Mouse (Mus musculus): ENCODE measurements around the gene Nsrp1. TPM values are rescaled to one million over a fixed set of nuclear protein-coding genes. Genes with fewer than 3 reads are reported as not detected.
A peak's percentile ranks its signal among the peaks of the same experiment; 100 is the strongest.
"Not testable (repeated sequence)": the region's sequence is repeated elsewhere in the genome, so short reads cannot be mapped to it uniquely, and the experiment has no call there.

Nsrp1 gene
- total RNA-seq (2021): 10 to 100 TPM; 17.3 to 18.4 TPM

DNA sequence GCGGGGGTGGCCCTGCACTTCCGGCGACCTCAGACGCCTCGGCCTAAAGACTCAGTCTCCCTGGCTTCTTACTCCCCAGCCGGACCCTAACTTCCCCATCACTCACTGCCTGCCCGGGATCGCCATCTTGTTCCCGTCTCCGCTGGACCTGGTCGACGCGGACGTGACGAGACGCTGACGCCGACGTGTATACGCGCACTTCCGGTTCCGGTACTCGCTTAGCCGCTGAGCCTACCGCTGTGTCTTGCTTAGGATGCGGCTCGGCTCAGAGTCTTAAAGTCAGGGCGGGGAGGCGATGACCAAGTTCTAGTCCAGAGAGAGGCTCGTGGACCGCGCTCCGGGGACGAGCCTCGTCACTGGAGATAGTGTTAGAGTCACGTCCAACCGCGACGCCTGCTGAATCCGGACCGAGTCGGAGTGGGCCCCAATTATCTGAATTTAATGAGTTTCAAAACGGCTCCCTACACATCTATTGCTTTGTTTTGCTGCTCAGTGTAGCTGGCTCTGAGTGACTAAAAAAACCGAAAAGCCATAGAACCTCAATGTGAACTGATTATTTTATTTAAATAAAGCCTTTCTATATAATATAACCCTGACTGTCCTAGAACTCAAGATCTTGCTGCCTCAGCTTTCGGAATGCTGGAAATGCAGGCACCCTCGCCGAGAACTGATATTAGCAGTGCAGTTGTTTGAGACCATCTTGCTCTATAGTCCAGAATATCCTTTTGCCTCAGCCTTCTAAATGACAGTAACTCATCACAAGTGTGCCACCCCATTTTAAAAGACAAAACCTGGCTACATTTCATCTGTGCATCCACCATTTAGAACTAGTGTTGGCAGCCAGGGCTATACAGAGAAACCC lies at the start of gene Nsrp1:
Gene Nsrp1, minus strand, starts transcription at position 163 of the 862 bp plus-strand sequence.
- intact Hi-C loops (cut with DNase I): no loop called here
- peak; percentile 94 to 96 for DNase-seq

DNA sequence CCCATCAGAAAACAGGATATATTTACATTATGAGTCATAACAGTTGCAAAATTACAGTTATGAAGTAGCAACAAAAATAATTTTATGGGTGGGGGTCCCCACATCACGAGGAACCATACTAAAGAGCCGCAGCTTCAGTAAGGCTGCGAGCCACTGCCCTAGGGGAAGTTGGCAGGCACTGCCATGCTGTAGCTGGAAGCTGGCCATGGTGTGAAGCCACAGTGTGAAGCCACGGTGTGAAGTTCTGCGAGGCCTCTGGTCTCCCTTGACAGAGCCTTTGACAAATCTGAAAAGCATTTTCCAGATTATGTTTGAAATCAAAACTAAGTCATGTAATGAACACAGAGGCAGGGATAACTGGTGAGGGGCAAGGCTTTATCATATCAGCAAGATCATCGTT lies 32.9 kb upstream of the Nsrp1 start:
- DNase-seq: no peak
- intact Hi-C loops (cut with DNase I): no loop called here

DNA sequence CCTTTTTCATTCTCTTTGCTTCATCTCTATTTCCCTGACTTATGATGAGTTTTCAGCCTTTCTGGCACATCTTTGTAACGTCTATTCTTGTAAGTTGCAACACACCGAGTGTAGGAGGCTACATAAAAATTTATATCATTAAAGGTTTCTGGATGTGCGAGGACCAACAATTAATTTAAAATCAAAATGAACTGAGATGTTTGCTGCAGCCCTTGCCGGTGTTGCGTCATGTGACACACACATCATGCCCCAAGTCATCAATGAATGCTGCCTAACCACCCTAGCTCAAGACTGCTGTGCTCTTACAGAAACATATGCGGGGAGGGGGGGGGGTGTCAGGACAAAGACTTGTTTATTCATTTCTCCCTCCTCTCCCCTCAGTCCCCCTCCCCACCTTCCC lies 30.2 kb upstream of the Nsrp1 start:
- no peak for DNase-seq
- intact Hi-C loops (cut with DNase I): no loop called here

DNA sequence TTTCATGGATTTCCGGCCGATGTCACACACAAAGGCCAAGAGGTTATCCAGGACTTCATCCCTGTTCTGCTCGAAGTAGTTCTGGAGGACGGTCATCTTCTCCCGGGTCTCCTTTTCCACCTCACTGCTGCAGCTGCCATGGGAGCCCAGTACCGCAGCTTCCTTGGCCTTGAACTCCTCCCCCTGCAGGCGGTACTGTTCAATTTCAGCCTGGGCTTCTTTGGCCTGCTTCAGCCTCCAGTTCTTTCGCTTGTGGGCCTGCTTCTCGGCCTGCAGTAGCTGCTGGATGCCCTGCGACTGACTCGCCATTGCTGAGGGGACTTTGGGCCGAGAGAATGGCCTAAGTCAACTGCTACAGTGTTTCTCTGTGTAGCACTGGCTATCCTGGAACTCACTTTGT lies 29.6 kb upstream of the Nsrp1 start:
- DNase-seq; intact Hi-C loops (cut with DNase I): not testable (repeated sequence)

DNA sequence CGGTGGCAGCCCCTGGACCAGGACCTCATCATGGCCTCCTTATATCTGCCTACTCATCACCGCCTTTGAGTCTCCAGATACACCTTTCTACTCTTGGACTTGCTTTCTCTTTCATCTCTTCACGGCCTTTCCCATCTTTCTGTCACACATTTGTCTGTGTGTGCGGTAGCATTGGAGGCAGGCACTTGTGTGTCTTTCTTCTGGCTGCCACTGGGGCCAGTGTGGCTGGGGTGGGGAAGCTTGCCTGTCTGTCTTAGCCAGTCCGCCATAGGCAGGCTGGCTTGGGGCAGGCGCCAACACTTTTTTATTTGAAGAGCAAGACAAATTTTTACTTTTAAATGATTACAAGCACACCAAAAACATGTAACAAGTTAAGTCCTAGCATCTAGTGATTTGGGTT lies 28.7 kb upstream of the Nsrp1 start:
- DNase-seq: no peak
- intact Hi-C loops (cut with DNase I): no loop called here

DNA sequence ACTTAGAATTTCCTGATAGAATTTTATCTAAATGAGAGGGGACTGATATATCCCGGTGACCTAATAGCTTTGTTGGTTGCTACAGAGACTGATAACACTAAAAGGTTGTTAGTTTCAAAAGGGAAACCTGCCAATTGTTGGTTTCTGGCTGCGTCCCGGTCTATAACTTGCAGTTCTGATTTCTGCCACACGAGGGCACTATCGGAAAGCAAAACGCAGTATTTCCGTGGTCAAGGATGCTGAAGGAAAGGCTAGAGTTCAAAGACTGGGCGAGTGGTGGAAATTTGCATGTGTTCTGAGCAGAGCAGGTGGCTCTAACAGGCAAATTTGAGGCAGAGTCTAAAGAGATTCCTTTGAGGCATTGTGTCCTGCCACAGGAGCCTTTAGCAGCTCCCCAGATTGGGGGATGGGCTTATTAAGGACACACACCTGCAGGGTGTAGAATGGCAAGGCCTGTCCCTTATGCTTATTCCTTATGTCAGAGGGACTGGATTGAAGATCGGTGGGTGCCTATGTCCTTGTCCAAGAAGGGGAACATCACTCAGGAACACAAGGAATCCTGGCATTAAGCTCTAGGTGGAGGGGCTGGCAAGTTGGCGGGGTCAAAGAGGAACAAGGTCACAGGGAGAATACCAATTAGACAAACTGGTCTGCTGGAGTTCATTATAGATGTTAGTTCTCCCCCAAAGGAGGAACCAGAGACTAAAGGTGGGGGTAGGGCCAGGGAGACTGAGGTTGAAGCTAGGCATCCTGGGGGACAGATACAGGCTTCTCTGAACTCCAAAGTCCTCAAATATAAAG lies 22.1 kb upstream of the Nsrp1 start:
- peak; percentile 86 to 92 for DNase-seq
- intact Hi-C loops (cut with DNase I): loop anchor here (1.0 to 5.0 kb wide), 4 partner anchors 114 to 532 kb away; no protein-coding TSS in a partner anchor

DNA sequence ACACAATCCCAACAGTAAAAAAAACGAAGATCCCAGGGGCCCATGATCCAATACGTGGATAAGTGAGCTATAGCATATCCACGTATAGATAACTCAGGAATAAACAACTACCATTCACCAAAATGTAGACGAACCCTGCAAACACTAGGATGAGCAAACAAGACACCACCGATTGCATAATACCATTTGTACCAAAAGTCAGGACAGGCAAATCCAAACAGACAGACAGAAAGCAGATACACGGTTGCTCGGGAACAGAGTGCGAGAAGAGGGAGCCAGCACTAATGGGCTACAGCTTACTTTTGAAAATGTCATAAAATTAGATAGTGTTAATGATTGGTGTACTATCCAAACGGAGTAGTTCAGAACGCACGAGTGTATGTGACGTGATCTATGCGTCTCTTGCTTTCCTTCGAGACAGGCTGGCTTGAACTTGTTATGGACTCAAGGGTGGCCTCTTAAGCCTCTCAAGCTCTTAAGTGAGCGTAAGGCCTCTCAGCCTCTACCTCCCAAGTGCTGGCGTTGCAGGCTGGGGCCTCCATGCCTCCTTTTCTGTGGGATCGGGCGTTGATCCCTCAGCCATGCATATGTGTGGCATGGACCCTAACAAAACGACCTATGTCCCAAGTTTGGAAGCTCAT lies 20.2 kb upstream of the Nsrp1 start:
- no peak for DNase-seq
- intact Hi-C loops (cut with DNase I): no loop called here

GRCm38 (mm10) chr11:77096991-77097390 lies 18.8 kb upstream of the Nsrp1 start:
- peak; percentile 19 to 41 for DNase-seq
- intact Hi-C loops (cut with DNase I): no loop called here

- intact Hi-C loops (cut with DNase I): no loop called here
- DNase-seq: peak in 1 of 2 experiments; percentile 19
Measured at GRCm38 (mm10) chr11:77096581-77096980, 18.3 kb upstream of the Nsrp1 start.

- intact Hi-C loops (cut with DNase I): no loop called here
- peak in 1 of 2 experiments; percentile 34 for DNase-seq
Measured at GRCm38 (mm10) chr11:77095206-77095605, 17.0 kb upstream of the Nsrp1 start.

DNA sequence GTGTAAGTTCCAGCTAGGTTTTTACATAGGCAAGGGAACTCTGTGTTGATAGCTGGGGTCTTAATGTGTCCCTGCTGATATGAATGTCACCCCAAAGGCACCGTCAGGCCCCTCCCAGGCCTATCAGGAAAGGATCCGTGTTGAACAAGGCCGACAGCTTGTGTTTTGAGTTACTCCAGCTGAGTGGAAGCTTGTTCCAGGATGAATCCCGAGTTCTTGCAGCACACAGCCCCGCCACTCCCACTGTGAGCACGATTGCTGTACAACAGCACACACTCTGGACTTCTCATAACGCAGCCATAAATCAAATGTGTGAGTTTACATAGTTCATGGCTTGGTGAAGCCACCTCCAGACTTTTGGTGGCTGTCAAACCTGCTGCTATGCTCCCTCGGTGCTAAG lies 15.9 kb upstream of the Nsrp1 start:
- intact Hi-C loops (cut with DNase I): no loop called here
- DNase-seq: peak in 1 of 2 experiments; percentile 19

GRCm38 (mm10) chr11:77093208-77093607 lies 15.0 kb upstream of the Nsrp1 start:
- intact Hi-C loops (cut with DNase I): loop anchor here (1.0 kb wide), 1 partner anchor 96 kb away; no protein-coding TSS in a partner anchor

DNA sequence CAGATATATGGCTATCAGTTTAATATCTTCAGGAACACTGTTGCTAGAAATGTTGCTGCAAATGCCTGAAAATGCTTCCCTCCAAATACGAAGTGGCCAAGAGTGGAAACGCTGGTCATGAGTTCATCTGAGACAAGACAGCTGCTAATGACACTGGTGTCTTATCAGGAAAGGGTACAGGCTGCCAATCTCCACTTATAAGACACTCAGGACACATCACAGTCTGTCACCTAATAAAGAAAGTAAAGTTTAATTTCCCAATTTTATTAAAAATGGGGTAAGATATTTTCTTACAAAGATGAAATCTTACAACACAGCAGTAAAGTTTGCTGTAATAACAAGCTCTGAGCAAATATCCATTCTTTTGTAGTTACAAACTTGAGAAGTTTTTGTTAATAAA lies 10.9 kb upstream of the Nsrp1 start:
- intact Hi-C loops (cut with DNase I): no loop called here
- DNase-seq: no peak

More at GRCm38 (mm10) chr11:77093208-77093607, 15.0 kb upstream of the Nsrp1 start:
- DNase-seq: peak; percentile 56 to 73

GRCm38 (mm10) chr11:77087004-77087403 lies 8.8 kb upstream of the Nsrp1 start:
- intact Hi-C loops (cut with DNase I): no loop called here
- no peak for DNase-seq

DNA sequence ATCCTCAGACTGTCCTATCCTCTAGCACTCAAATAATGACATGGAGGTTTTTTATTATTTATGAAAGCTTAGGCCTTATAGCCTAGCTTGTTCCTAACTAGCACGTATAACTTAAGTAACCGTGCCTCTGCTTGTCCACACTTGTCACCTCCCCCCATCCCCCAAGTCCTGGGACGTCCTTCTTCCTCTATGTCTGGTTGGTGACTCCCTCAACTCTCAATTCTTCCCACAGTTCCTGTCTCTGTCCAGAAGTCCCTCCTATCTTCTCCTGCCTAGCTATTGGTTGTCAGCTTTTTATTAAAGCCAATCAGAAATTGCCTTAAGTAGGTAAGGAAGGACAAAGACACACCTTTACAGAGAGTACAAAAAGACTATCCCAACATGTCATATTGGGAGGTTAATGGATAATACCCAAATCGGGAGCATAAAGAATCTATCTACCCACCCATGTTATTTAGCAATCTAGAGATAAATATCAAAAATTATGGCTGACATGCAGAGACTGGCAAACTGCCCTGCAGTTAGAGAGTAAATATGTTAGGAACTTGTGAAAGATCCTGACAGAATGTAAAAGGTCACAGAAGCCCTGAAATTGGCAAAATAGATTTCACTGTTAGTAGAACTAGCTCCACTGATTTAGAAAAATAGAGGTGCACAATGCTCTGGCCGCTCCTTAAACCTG lies 5.9 kb upstream of the Nsrp1 start:
- intact Hi-C loops (cut with DNase I): no loop called here
- DNase-seq: no peak

- intact Hi-C loops (cut with DNase I): no loop called here
- DNase-seq: no peak
Measured at GRCm38 (mm10) chr11:77079361-77079760, 1.1 kb upstream of the Nsrp1 start.

GRCm38 (mm10) chr11:77077792-77078191 lies 443 bp downstream of the Nsrp1 start:
- intact Hi-C loops (cut with DNase I): no loop called here
- DNase-seq: no peak

DNA sequence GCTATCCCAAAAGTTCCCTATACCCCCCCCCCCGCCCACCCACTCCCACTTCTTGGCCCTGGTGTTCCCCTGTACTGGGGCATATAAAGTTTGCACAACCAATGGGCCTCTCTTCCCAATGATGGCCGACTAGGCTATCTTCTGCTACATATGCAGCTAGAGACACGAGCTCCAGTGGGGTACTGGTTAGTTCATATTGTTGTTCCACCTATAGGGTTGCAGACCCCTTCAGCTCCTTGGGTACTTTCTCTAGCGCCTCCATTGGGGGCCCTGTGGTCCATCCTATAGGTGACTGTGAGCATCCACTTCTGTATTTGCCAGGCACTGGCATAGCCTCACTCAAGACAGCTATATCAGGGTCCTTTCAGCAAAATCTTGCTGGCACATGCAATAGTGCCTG lies 904 bp downstream of the Nsrp1 start:
- intact Hi-C loops (cut with DNase I); DNase-seq: not testable (repeated sequence)

GRCm38 (mm10) chr11:77070721-77071120 lies 7.5 kb downstream of the Nsrp1 start:
- intact Hi-C loops (cut with DNase I): loop anchor here (2.0 kb wide), 1 partner anchor 74 kb away; no protein-coding TSS in a partner anchor
- peak in 1 of 2 experiments; percentile 37 for DNase-seq

DNA sequence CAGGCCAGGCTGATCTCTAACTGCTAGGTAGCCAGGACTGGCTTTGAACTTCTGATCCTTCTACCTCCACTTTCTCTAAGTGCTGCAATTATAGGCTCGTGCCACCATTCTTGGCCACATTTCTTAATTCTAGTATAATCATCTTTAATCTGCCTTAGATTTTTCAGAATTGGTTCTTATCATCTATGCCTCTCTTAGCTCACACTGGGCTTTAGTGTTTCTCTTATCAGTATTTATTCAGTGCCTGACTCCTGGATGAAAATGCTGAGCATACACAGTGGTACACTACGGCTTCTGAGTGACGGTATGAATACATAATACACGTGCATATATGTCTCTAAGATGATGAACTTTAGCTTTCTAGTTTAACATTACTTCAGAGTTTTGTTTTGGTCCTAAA lies 9.4 kb downstream of the Nsrp1 start:
- DNase-seq: no peak
- intact Hi-C loops (cut with DNase I): no loop called here
